Mouse (Mus musculus) embryonic facial prominence, embryonic 13.5 days (tissue): Measurements from ENCODE around the gene Anp32b. TPM values are rescaled to one million over a fixed set of nuclear protein-coding genes. Genes with fewer than 3 reads are reported as not detected.

ENCODE experiments used
- ATAC-seq: fragments of 200-750 bp; cut with Nextera tagmentation; 2 replicates; pipeline ENCODE4 v1.8.0; 2017; ENCODE audit warnings: low read depth; ENCODE audit not compliant: insufficient number of reproducible peaks, insufficient read depth, low FRiP score, low TSS enrichment
- H3K27ac ChIP-seq: fragments of 300-500 bp; sonication (generic); 2 replicates; pipeline ENCODE4 v1.5.1; 2015; ENCODE audit warnings: moderate library complexity, mild to moderate bottlenecking, inconsistent platforms
- H3K27me3 ChIP-seq: fragments of 300-500 bp; sonication (generic); 2 replicates; pipeline ENCODE4 v1.6.1; 2015; ENCODE audit warnings: mild to moderate bottlenecking, inconsistent platforms
- H3K36me3 ChIP-seq: fragments of 300-500 bp; sonication (generic); 2 replicates; pipeline ENCODE4 v1.6.1; 2015; ENCODE audit warnings: mild to moderate bottlenecking, inconsistent platforms
- H3K4me1 ChIP-seq: fragments of 300-500 bp; sonication (generic); 2 replicates; pipeline ENCODE4 v1.6.1; 2015; ENCODE audit warnings: inconsistent platforms
- H3K4me2 ChIP-seq: fragments of 300-500 bp; sonication (generic); 2 replicates; pipeline ENCODE4 v1.6.1; 2015; ENCODE audit warnings: moderate library complexity, mild to moderate bottlenecking, inconsistent platforms
- H3K4me3 ChIP-seq: fragments of 300-500 bp; sonication (generic); 2 replicates; pipeline ENCODE4 v1.5.1; 2015; ENCODE audit warnings: mild to moderate bottlenecking, inconsistent platforms
- H3K9ac ChIP-seq: fragments of 300-500 bp; sonication (generic); 2 replicates; pipeline ENCODE4 v1.6.1; 2015; ENCODE audit warnings: mild to moderate bottlenecking, inconsistent platforms
- H3K9me3 ChIP-seq: fragments of 300-500 bp; sonication (generic); 2 replicates; pipeline ENCODE4 v1.6.1; 2016; ENCODE audit warnings: inconsistent platforms
- WGBS: fragments of 180-500 bp; shearing (Covaris S2); methylation state at CpG from one replicate; pipeline ENCODE4 v1.1.7; 2015; ENCODE audit warnings: mixed read lengths; 5-methylcytosine and 5-hydroxymethylcytosine counted together
- polyA plus RNA-seq: library from polyadenylated mRNA; unstranded; fragments of >200 nt; fragmentation: Nextera tagmentation; extraction: Ambion mirVana; gene quantifications from 2 replicates; pipeline ENCODE4 v1.2.1, GENCODE M21; 2015

The Anp32b gene
- polyA plus RNA-seq, 1 experiment from 2014 or later = 339 TPM

DNA sequence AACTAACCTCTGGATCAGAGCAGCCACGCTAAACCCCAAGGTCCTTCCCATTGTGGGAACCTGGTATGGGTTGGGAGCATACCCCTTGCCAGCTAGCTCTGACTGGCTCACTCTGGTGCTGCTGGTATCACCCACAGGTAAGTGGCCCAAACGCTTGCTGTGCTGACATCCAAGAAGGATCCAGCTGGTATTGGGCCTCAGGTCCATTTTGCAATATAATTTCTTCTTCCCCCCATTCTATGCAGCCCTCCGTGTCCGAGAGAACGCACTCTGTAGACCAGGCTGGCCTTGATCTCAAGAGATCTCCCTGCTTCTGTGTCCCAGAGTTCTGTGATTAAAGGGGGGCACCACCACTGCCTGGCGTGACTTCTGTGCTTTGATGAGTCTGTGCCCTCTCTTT is 42.4 kb downstream of the Anp32b start:
- H3K4me2 ChIP-seq = no peak overlapping the region
- H3K9ac ChIP-seq = no peak overlapping the region
- H3K36me3 ChIP-seq = peaks cover 58% of the 10 kb centered on the region
- peaks cover 13% of the 10 kb centered on the region for H3K4me1 ChIP-seq
- 93% methylated on average over 6 of the region's 6 CpGs for WGBS
- H3K27me3 ChIP-seq = no peaks in the 10 kb centered on the region
- no peaks in the 10 kb centered on the region for H3K9me3 ChIP-seq
- H3K27ac ChIP-seq = no peak overlapping the region
- no peak overlapping the region for H3K4me3 ChIP-seq
- no peak for ATAC-seq

GRCm38 (mm10) chr4:46495543-46495942 is 44.8 kb downstream of the Anp32b start:
- no peak for ATAC-seq
- Histone ChIP-seq H3K27me3 (no peaks in the 10 kb centered on the region), H3K9me3 (no peaks in the 10 kb centered on the region), H3K4me3 (no peak overlapping the region), H3K27ac (no peak overlapping the region), H3K4me2 (no peak overlapping the region), H3K4me1 (0 out of 2 replicates have a peak, but pooled peaks cover 6% of the 10 kb centered on the region), H3K9ac (no peak overlapping the region), H3K36me3 (peaks cover 76% of the 10 kb centered on the region)
- WGBS = 88% methylated on average over 12 of the region's 12 CpGs

DNA sequence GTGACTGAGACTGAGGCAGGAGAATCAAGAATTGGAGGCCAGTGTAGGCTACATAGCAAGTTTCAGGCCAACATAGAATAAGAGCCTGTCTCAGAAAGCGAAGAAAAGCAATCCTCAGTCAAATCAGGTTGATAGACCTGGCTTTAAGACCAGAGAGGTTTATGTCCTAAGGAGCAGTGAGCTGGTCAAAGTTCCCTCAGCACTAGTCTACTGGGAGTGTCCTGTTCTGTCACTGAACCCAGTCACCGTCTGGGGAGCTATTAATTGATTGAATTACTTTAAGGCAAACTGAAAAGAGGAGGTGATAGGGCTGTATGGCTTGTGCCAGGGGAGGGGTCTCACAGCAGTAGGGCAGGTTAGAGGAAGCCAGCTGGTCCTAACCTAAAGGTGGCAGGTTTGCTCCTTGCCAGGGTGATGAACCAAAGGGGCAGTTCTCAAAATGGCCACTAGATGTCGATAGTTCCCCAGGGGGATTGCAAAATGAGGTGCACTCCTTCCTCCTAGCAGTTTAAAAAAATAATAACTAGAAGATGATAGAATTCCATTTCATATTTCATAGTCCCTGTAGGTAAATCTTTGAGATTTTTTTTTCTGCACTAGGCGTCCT is 46.7 kb downstream of the Anp32b start:
- Histone ChIP-seq H3K9me3 (no peaks in the 10 kb centered on the region), H3K4me2 (no peak overlapping the region), H3K9ac (no peak overlapping the region), H3K27me3 (no peaks in the 10 kb centered on the region), H3K36me3 (peaks cover 86% of the 10 kb centered on the region), H3K27ac (no peak overlapping the region), H3K4me1 (no peaks in the 10 kb centered on the region), H3K4me3 (no peak overlapping the region)
- 44% methylated on average over 4 of the region's 4 CpGs for WGBS
- no peak for ATAC-seq

DNA sequence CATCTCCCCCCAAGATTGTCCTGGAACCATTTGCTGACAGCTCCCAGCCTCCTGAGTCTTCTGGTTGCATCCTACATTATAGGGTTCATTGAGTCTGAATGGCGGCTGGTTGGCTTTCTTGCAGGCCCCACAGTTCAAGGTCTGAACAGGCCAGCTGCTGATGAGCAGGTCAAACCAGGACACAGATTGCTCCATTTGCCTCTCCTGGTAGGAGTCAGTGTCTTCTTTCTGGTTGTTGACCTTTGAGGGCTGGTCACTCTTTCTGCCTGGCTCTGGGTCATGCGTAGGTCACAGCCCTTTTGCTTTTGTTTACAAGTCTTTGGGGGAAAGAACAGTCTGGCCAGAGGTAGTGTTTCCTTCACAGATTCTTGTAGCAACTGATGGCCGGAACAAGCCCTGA is 47.8 kb downstream of the Anp32b start:
- H3K36me3 ChIP-seq = peaks cover 86% of the 10 kb centered on the region
- no peak for ATAC-seq
- H3K27ac ChIP-seq = no peak overlapping the region
- no peak overlapping the region for H3K9ac ChIP-seq
- WGBS = 80% methylated on average over 3 of the region's 3 CpGs
- no peak overlapping the region for H3K4me2 ChIP-seq
- no peaks in the 10 kb centered on the region for H3K27me3 ChIP-seq
- no peaks in the 10 kb centered on the region for H3K9me3 ChIP-seq
- no peaks in the 10 kb centered on the region for H3K4me1 ChIP-seq
- H3K4me3 ChIP-seq = no peak overlapping the region

DNA sequence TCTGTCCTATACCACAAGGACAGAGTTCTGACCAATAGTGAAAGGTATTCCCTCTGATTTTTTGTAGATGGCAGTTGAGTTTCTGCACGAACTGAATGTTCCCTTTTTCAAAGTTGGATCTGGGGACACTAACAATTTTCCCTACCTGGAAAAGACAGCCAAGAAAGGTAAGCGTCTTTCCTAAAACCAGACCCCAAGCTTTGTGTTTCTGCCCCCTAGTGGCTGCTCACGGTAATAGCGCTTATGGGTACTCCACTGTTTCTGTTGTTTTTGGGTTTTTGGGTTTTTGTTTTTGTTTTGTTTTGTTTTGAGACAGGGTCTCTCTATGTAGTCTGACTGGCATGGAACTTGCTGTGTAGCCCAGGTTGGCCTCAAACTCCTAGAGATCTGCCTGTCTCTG is 48.3 kb downstream of the Anp32b start:
- WGBS = 12% methylated on average over 4 of the region's 4 CpGs
- Histone ChIP-seq H3K4me3 (no peak overlapping the region), H3K27ac (no peak overlapping the region), H3K9ac (no peak overlapping the region), H3K9me3 (no peaks in the 10 kb centered on the region), H3K36me3 (peaks cover 86% of the 10 kb centered on the region), H3K4me1 (no peaks in the 10 kb centered on the region), H3K27me3 (no peaks in the 10 kb centered on the region), H3K4me2 (no peak overlapping the region)
- no peak for ATAC-seq

- 69% methylated on average over 16 of the region's 16 CpGs for WGBS
- H3K36me3 ChIP-seq = peaks cover 60% of the 10 kb centered on the region
- ATAC-seq = no peak
- no peak overlapping the region for H3K4me2 ChIP-seq
- H3K27ac ChIP-seq = no peak overlapping the region
- H3K27me3 ChIP-seq = peaks cover 21% of the 10 kb centered on the region
- H3K9me3 ChIP-seq = no peaks in the 10 kb centered on the region
- no peak overlapping the region for H3K4me3 ChIP-seq
- no peak overlapping the region for H3K9ac ChIP-seq
- peaks cover 7% of the 10 kb centered on the region for H3K4me1 ChIP-seq
These were observed 52.2 kb downstream of the Anp32b start for GRCm38 (mm10) chr4:46502606-46503502.

GRCm38 (mm10) chr4:46503881-46504280 is 53.2 kb downstream of the Anp32b start:
- no peak for ATAC-seq
- Histone ChIP-seq H3K27me3 (peaks cover 21% of the 10 kb centered on the region), H3K9me3 (no peaks in the 10 kb centered on the region), H3K36me3 (peaks cover 56% of the 10 kb centered on the region), H3K27ac (no peak overlapping the region), H3K4me3 (no peak overlapping the region), H3K4me1 (peaks cover 7% of the 10 kb centered on the region), H3K9ac (no peak overlapping the region), H3K4me2 (no peak overlapping the region)
- 79% methylated on average over 3 of the region's 3 CpGs for WGBS

DNA sequence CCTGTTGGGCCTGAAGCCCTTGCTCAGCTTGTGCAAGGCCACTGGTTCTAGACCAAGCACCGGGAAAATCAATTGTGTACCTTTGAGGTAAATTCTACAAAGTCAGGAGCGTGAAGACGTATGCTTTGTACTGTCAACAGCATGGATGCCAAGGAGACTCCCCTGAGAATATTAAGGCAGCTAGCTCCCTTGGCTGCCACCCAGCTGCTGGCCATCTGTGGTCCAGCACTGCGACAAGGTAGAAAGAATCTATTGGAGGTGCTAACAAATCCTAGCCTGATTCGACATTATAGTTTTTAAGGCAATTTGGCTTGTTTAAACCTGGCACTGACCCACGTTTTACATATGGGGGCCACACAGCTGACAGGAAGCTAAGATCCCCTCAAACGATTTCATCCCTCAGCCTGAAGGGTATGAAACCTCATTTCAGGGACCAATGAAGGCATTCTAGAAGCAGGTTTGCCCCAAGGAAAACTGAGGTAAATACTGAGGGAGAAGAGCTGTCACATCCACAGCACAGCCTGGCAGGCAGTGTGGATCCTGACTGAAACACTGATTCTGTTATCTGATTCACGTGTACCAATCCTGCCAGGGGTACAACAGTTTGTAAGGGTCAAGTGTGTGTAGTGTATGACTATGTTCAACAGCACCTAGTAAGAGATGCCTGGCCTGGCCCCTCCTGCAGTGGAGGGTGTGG is 54.8 kb downstream of the Anp32b start:
- no peak for ATAC-seq
- WGBS = 61% methylated on average over 8 of the region's 8 CpGs
- peaks cover 7% of the 10 kb centered on the region for H3K4me1 ChIP-seq

DNA sequence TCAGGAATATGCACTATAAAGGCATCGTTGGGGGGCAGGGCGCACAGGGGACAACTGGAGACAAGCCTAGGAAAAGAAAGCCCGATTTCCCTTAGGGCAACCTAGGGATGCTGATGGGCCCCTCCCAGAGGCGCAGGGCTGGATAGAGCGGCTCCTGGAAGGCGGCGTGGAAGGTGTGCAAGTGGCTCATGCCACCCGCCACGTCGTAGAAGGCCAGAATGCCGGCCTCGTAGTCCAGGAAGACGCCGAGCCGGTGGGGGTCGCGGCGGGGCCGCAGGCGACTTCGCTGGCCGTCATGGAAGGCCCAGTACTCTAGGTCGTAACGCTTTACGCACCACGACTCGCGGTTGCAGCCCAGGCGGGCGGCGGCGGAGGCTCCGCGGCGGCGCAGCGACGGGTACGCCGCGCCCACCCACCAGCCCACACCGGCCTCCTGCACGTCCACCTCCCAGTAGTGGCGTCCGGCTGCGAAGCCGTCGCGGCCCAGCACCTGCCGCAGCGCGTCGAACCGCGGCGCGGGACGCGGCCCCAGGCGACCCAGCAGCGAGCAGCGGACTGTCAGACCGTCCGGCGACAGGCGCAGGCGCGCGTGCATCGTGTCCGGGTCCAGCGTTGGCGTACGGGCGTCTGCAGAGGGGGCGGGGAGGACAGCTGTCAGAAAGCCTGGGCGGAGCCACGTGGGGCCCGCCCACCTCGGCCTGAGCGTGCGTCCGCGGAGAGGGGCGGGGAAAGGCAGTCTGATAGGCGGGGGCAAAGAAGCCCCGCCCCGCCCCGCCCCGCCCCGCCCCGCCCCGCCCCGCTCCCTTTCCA is 56.3 kb downstream of the Anp32b start:
- Histone ChIP-seq H3K9me3 (no peaks in the 10 kb centered on the region), H3K9ac (peak overlapping the region; percentile 73), H3K36me3 (peaks cover 28% of the 10 kb centered on the region), H3K4me3 (peak overlapping the region; percentile 65), H3K4me2 (peak overlapping the region; percentile 91), H3K27me3 (peaks cover 21% of the 10 kb centered on the region), H3K27ac (no peak overlapping the region), H3K4me1 (peaks cover 7% of the 10 kb centered on the region)
- under 1% methylated on average over 93 of the region's 94 CpGs for WGBS
- peak; percentile 88 for ATAC-seq

More for the DNA sequence above, 54.8 kb downstream of the Anp32b start:
- Histone ChIP-seq H3K27me3 (peaks cover 21% of the 10 kb centered on the region), H3K4me2 (no peak overlapping the region), H3K36me3 (peaks cover 43% of the 10 kb centered on the region), H3K9me3 (no peaks in the 10 kb centered on the region), H3K9ac (no peak overlapping the region), H3K27ac (no peak overlapping the region), H3K4me3 (0 out of 2 replicates have a peak overlapping the region, but pooled peaks have one; percentile 6)

DNA sequence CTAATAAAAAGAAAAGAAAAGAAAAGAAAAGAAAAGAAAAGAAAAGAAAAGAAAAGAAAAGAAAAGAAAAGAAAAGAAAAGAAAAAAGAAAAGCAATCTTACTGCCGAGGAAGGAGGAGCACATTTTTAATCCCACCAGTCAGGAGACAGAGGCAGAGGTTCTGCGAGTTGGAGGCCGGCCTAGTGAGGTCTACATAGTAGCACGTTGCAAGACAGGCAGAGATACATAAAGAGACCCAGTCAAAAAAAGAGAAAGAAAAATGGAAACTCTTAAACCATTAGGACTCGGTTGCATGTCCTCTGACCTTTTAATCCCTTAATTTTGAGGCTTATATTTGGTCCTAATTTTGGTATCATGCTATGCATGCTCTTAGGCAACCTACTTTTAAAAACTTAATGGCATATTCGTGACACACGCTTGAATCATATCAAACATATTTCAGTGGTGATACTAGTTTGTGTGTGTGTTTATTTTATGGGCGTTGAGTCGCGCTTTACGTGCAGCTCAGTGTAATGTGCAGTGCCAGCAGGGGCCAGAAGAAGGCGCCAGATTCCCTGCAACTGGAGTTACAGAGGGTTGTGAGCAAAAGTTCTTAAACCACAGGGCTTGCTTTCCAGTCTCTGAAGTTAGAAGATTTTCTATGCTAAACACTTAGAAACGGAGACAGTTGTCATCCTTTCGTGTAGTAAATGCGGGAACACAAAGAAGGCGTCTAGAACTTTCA is 57.2 kb downstream of the Anp32b start:
- no peaks in the 10 kb centered on the region for H3K9me3 ChIP-seq
- no peak overlapping the region for H3K27ac ChIP-seq
- H3K36me3 ChIP-seq = peaks cover 19% of the 10 kb centered on the region
- no peak overlapping the region for H3K9ac ChIP-seq
- peak overlapping the region; percentile 65; the same call in 1 of the 2 replicates for H3K4me3 ChIP-seq
- peaks cover 7% of the 10 kb centered on the region for H3K4me1 ChIP-seq
- no peak for ATAC-seq
- H3K27me3 ChIP-seq = peaks cover 21% of the 10 kb centered on the region
- peak overlapping the region; percentile 91 for H3K4me2 ChIP-seq
- WGBS = 8% methylated on average over 16 of the region's 16 CpGs
